Mouse (Mus musculus): ENCODE results near the gene Rps4x. TPM values are rescaled to one million over a fixed set of nuclear protein-coding genes. Genes with fewer than 3 reads are reported as not detected.

Gene Rps4x
- 1,000 to 10,000 TPM; 1,429 to 1,659 TPM for total RNA-seq (2023)

GRCm38 (mm10) chrX:102188712-102189497 is at the start of gene Rps4x:
TSS of gene Rps4x (minus strand) at chrX:102189394.

GRCm38 (mm10) chrX:102156618-102157422 is 32.4 kb downstream of the Rps4x start, which contains the start of gene Ercc6l:
TSS of gene Ercc6l (minus strand) at chrX:102157091.

Other genes with a start within 250 kb of the Rps4x start
- 10 to 100 TPM; 17.4 to 26.7 TPM for gene Rtl5, start 118.1 kb downstream of the Rps4x start, total RNA-seq (2023)
- 10 to 100 TPM; 20.3 to 49.6 TPM for gene Pin4, start 69.9 kb downstream of the Rps4x start, total RNA-seq (2023)
- gene Ercc6l, start 32.3 kb downstream of the Rps4x start, total RNA-seq (2023), result 1 to 10 TPM; 1.2 to 1.8 TPM
- gene Cited1, start 62.8 kb upstream of the Rps4x start, total RNA-seq (2023), result not detected